Comparison of ENCODE assay signal across 8 mouse cellular contexts in genomic region chr10:116330458-116330857, GRCm38 (mm10). TPM values are rescaled to one million over a fixed set of nuclear protein-coding genes. Genes with fewer than 3 reads are reported as not detected.
A peak's percentile ranks its signal among the peaks of the same experiment; 100 is the strongest.
DNase-seq lines count a peak whose midpoint lies in the region; ATAC-seq and TF ChIP-seq lines count a peak whose summit lies in the region.

No protein-coding gene starts in this region.

- H3K27me3 ChIP-seq in liver, embryonic 11.5 days (replicated peaks; ENCODE audit: control insufficient read depth, insufficient read depth, low read length) = no peaks in the 10 kb centered on the region
- no peaks in the 10 kb centered on the region for H3K27me3 ChIP-seq in kidney, adult 2 months (replicated peaks; ENCODE audit: control insufficient read depth, insufficient read depth, low read length)
- no peaks in the 10 kb centered on the region for H3K27me3 ChIP-seq in limb, embryonic 10.5 days (ENCODE audit: low read depth, poor library complexity, severe bottlenecking)
- no peaks in the 10 kb centered on the region for H3K27me3 ChIP-seq in midbrain, embryonic 15.5 days (replicated peaks)

- H3K4me1 ChIP-seq in liver, embryonic 11.5 days (replicated peaks; ENCODE audit: control insufficient read depth, insufficient read depth, low read length) = no peaks in the 10 kb centered on the region
- no peaks in the 10 kb centered on the region for H3K4me1 ChIP-seq in kidney, adult 2 months (ENCODE audit: control insufficient read depth, insufficient read depth, low read length)
- H3K4me1 ChIP-seq in limb, embryonic 10.5 days = peaks cover 8% of the 10 kb centered on the region
- H3K4me1 ChIP-seq in midbrain, embryonic 15.5 days = peaks cover 8% of the 10 kb centered on the region

- TF ChIP-seq POLR2A in kidney, adult 2 months (IDR thresholded peaks at IDR 0.05; ENCODE audit: low read depth, low read length) = no peak

- ATAC-seq in liver, embryonic 11.5 days (replicated peaks; ENCODE audit: low FRiP score) = no peak; the same call in 1 of the 2 replicates
- ATAC-seq in midbrain, embryonic 15.5 days (replicated peaks) = 0 out of 2 replicates have a peak, but pooled peaks have one; percentile 56

- H3K36me3 ChIP-seq in liver, embryonic 11.5 days (ENCODE audit: control insufficient read depth, insufficient read depth, low read length) = no peaks in the 10 kb centered on the region
- H3K36me3 ChIP-seq in kidney, adult 2 months (ENCODE audit: control insufficient read depth, insufficient read depth, low read length) = no peaks in the 10 kb centered on the region
- H3K36me3 ChIP-seq in limb, embryonic 10.5 days = no peaks in the 10 kb centered on the region
- H3K36me3 ChIP-seq in midbrain, embryonic 15.5 days (replicated peaks) = no peaks in the 10 kb centered on the region

- peak; percentile 67 for DNase-seq in liver
- DNase-seq in liver, embryonic 11.5 days (ENCODE audit: low spot score) = no peak
- peak; percentile 93 for DNase-seq in embryo, embryonic 11 days
- DNase-seq in heart, adult 18-20 months = peak; percentile 66 to 86
- DNase-seq in kidney, adult 2 months = peak; percentile 75
- peak; percentile 82 for DNase-seq in limb, embryonic 10.5 days (ENCODE audit: low spot score)
- DNase-seq in spleen, postnatal 4 days (ENCODE audit: low spot score in 2 of 2) = peak; percentile 42 to 73

- no peak overlapping the region for H3K9ac ChIP-seq in liver, embryonic 11.5 days (ENCODE audit: low read depth, low read length)
- H3K9ac ChIP-seq in midbrain, embryonic 15.5 days = no peak overlapping the region

- H3K27ac ChIP-seq in liver, embryonic 11.5 days (ENCODE audit: low read depth, low read length) = no peak overlapping the region
- no peak overlapping the region for H3K27ac ChIP-seq in kidney, adult 2 months (ENCODE audit: insufficient read depth, low read depth, low read length)
- no peak overlapping the region for H3K27ac ChIP-seq in limb, embryonic 10.5 days
- no peak overlapping the region for H3K27ac ChIP-seq in midbrain, embryonic 15.5 days

- no peak overlapping the region for H3K4me3 ChIP-seq in liver, embryonic 11.5 days (ENCODE audit: low read depth, low read length)
- no peak overlapping the region for H3K4me3 ChIP-seq in kidney, adult 2 months (ENCODE audit: insufficient read depth, low read depth, low read length)
- peak overlapping the region; percentile 33 for H3K4me3 ChIP-seq in limb, embryonic 10.5 days
- peak overlapping the region; percentile 16; the same call in 1 of the 2 replicates for H3K4me3 ChIP-seq in midbrain, embryonic 15.5 days

- H3K4me2 ChIP-seq in liver, embryonic 11.5 days = no peak overlapping the region; the same call in 1 of the 2 replicates
- H3K4me2 ChIP-seq in midbrain, embryonic 15.5 days = peak overlapping the region; percentile 47

- 26% methylated on average over 5 of the region's 5 CpGs for WGBS in liver, embryonic 11.5 days
- 18% methylated on average over 5 of the region's 5 CpGs for WGBS in kidney, adult 2 months
- WGBS in limb, embryonic 10.5 days = 15% methylated on average over 5 of the region's 5 CpGs
- 15% methylated on average over 5 of the region's 5 CpGs for WGBS in midbrain, embryonic 15.5 days

- TF ChIP-seq CTCF in kidney, adult 2 months (conservative IDR thresholded peaks at IDR 0.05; ENCODE audit: insufficient read depth, insufficient read length, low read depth, low read length) = peak; percentile 92

- no peaks in the 10 kb centered on the region for H3K9me3 ChIP-seq in liver, embryonic 11.5 days (ENCODE audit: control insufficient read depth, low read length)
- no peaks in the 10 kb centered on the region for H3K9me3 ChIP-seq in limb, embryonic 10.5 days (replicated peaks)
- H3K9me3 ChIP-seq in midbrain, embryonic 15.5 days = no peaks in the 10 kb centered on the region

RNA-seq across cellular contexts. Expression of gene Ptprb, which starts 55.1 kb away (rescaled TPM):
- polyA plus RNA-seq in liver, embryonic 11.5 days (2014; fragmentation: Nextera tagmentation; extraction: Ambion mirVana) = 2.2 and 2.7 TPM in 2 replicates
- total RNA-seq in heart, adult 18-20 months (2021) = 10 to 100 TPM; 53.8 to 58.0 TPM
- polyA plus RNA-seq in kidney, adult 2 months (2012; rRNA removed) = 11.2 and 12.5 TPM in 2 replicates
- 2.0 and 2.2 TPM in 2 replicates for polyA plus RNA-seq in limb, embryonic 10.5 days (2016; fragmentation: Nextera tagmentation; extraction: Ambion mirVana)
- 3.6 and 3.9 TPM in 2 replicates for polyA plus RNA-seq in midbrain, embryonic 15.5 days (2015; fragmentation: Nextera tagmentation; extraction: Ambion mirVana)

Comparison
In these comparisons a context has a peak if more than half of its experiments do, and no peak if none do; other contexts are left out.
1. H3K4me3 ChIP-seq: peak in limb, embryonic 10.5 days (single experiment) and midbrain, embryonic 15.5 days (single experiment); none in liver, embryonic 11.5 days (single experiment) and kidney, adult 2 months (single experiment).